In the genomic region with DNA sequence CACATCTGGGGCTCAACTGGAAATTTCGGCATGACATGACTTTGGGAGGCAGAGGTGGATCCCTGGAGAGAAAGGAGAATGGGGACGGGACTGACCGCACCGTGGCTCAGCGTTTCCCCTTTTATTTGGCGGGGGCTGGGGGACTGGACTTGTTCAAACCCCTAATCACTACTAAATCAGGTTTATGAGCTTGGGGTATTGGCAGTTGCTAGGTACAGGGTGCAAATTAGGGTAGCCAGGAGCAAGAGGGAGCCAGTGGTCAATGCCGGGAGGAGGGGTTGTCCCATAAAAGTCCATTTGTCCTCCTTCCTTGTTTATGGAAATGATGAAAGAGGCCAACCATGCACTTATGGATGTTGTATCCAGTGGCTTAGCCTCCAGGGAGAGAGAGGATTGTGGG, we compare ENCODE assay signal across 52 mouse cellular contexts. TPM values are rescaled to one million over a fixed set of nuclear protein-coding genes. Genes with fewer than 3 reads are reported as not detected.
"Had no signal": no experiment of that assay in that cellular context is flagged by ENCODE, and none has a peak within 500 bp of the region (broad histone marks: within the 10 kb centered on the region; RNA-seq: fewer than 3 reads in every experiment).

A gene (minus strand): TSS at position 101 of the 400 bp plus-strand sequence.

- H3K36me3 ChIP-seq: heart, embryonic 12.5 days; heart, embryonic 13.5 days; heart, embryonic 15.5 days; hindbrain, embryonic 10.5 days; hindbrain, embryonic 12.5 days; hindbrain, embryonic 13.5 days; hindbrain, embryonic 15.5 days; intestine, embryonic 15.5 days; kidney, embryonic 15.5 days had no signal

- H3K27me3 ChIP-seq: hindbrain, embryonic 15.5 days had no signal

- DNase-seq: heart, postnatal 10 days; heart, postnatal 14 days; heart, postnatal 36 days; heart, postnatal 4 days; kidney, adult 11 months; kidney, adult 18-20 months; kidney, adult 2 months; kidney, adult 8-10 months; kidney, adult 9 months; kidney, postnatal 10 days; kidney, postnatal 14 days; kidney, postnatal 25 days; kidney, postnatal 36 days; kidney, postnatal 4 days; layer of hippocampus, adult 9-11 months; layer of hippocampus, postnatal 36 days had no signal

- H3K9ac ChIP-seq: heart, embryonic 12.5 days; heart, embryonic 13.5 days; heart, embryonic 15.5 days; hindbrain, embryonic 12.5 days; hindbrain, embryonic 13.5 days; hindbrain, embryonic 14.5 days; hindbrain, embryonic 15.5 days; intestine, embryonic 15.5 days; kidney, embryonic 15.5 days had no signal

- H3K27ac ChIP-seq: heart, embryonic 13.5 days; heart, embryonic 15.5 days; hindbrain, embryonic 10.5 days; hindbrain, embryonic 12.5 days; hindbrain, embryonic 13.5 days; hindbrain, embryonic 14.5 days; hindbrain, embryonic 15.5 days; hindbrain, postnatal 0 days; intestine, embryonic 15.5 days; kidney, embryonic 15.5 days; kidney, postnatal 0 days; layer of hippocampus, adult 2 months; left cerebral cortex, adult 2 months had no signal

- H3K4me3 ChIP-seq: heart, embryonic 12.5 days; heart, embryonic 13.5 days; heart, embryonic 15.5 days; hindbrain, embryonic 10.5 days; hindbrain, embryonic 12.5 days; hindbrain, embryonic 13.5 days; hindbrain, embryonic 15.5 days; intestine, embryonic 15.5 days; kidney, embryonic 15.5 days; layer of hippocampus, adult 2 months; left cerebral cortex, adult 2 months had no signal

RNA-seq across cellular contexts. Expression of the gene that starts here (rescaled TPM):
- total RNA-seq: heart, postnatal 10 days; heart, postnatal 14 days; heart, postnatal 25 days; heart, postnatal 36 days; heart, postnatal 4 days; hematopoietic stem cell, adult 5-6 weeks; hindbrain, postnatal 0 days; layer of hippocampus, adult 18-20 months; layer of hippocampus, adult 2 months; layer of hippocampus, adult 8-10 months; layer of hippocampus, postnatal 10 days; layer of hippocampus, postnatal 14 days; layer of hippocampus, postnatal 25 days; layer of hippocampus, postnatal 36 days; left cerebral cortex, adult 18-20 months; left cerebral cortex, adult 2 months; left cerebral cortex, adult 8-10 months had no signal
- polyA plus RNA-seq: heart, embryonic 11.5 days; heart, embryonic 12.5 days; heart, embryonic 13.5 days; heart, embryonic 14.5 days; heart, embryonic 15.5 days; heart, embryonic 16.5 days; heart, postnatal 0 days; hindbrain, embryonic 10.5 days; hindbrain, embryonic 11.5 days; hindbrain, embryonic 12.5 days; hindbrain, embryonic 13.5 days; hindbrain, embryonic 14.5 days; hindbrain, embryonic 15.5 days; hindbrain, embryonic 16.5 days; hindbrain, postnatal 0 days; inflammation-experienced regulatory T-cells, adult 6 months; intestine, embryonic 14.5 days; intestine, embryonic 15.5 days; intestine, embryonic 16.5 days; intestine, postnatal 0 days; kidney, adult 2 months; kidney, embryonic 14.5 days; kidney, embryonic 15.5 days; kidney, embryonic 16.5 days; kidney, postnatal 0 days; large intestine, adult 2 months had no signal
